Mouse (Mus musculus) heart, postnatal 4 days (tissue): ENCODE data around the gene Mfap5. TPM values are rescaled to one million over a fixed set of nuclear protein-coding genes. Genes with fewer than 3 reads are reported as not detected.
"Not testable (repeated sequence)": the region's sequence is repeated elsewhere in the genome, so short reads cannot be mapped to it uniquely, and the experiment has no call there.

Source experiments
- DNase-seq: peaks from one replicate; pipeline ENCODE4 v3.0.0; 2021
- total RNA-seq, 2 experiments: library from RNA; stranded (reverse); gene quantifications; 2 replicates each; pipeline ENCODE4 v1.2.3; 2021

Gene Mfap5
- total RNA-seq, 2 experiments from 2014 or later: 54.8 to 64.5 TPM

GRCm38 (mm10) chr6:122565070-122565784 is 59.6 kb downstream of the Mfap5 start:
- DNase-seq: no peak

- no peak for DNase-seq
Measured at GRCm38 (mm10) chr6:122569113-122569512, 63.5 kb downstream of the Mfap5 start.

- no peak for DNase-seq
Measured at GRCm38 (mm10) chr6:122569762-122570161, 64.1 kb downstream of the Mfap5 start.

GRCm38 (mm10) chr6:122570695-122571616 is 65.3 kb downstream of the Mfap5 start:
- DNase-seq: no peak

- no peak for DNase-seq
Measured at GRCm38 (mm10) chr6:122571617-122571959, 65.9 kb downstream of the Mfap5 start.

GRCm38 (mm10) chr6:122575037-122575436 is 69.4 kb downstream of the Mfap5 start:
- DNase-seq: not testable (repeated sequence)

GRCm38 (mm10) chr6:122577030-122577429 is 71.4 kb downstream of the Mfap5 start:
- DNase-seq: no peak

Other genes with a start within 250 kb of the Mfap5 start
- gene Klrg1, start 223.0 kb upstream of the Mfap5 start, total RNA-seq: not detected
- gene M6pr, start 197.1 kb upstream of the Mfap5 start, total RNA-seq: 10 to 100 TPM; 53.4 to 54.6 TPM
- gene Phc1, start 165.3 kb upstream of the Mfap5 start, total RNA-seq: 10 to 100 TPM; 32.6 to 36.5 TPM
- gene Rimklb, start 7.1 kb upstream of the Mfap5 start, total RNA-seq: 1 to 10 TPM in 1 of 2 experiments, under 1 TPM in 1; 0.38 to 1.6 TPM
- not detected for gene Aicda, start 48.0 kb downstream of the Mfap5 start, total RNA-seq
- 1 to 10 TPM; 4.0 to 7.4 TPM for gene Apobec1, start 96.6 kb downstream of the Mfap5 start, total RNA-seq
- gene Gdf3, start 104.2 kb downstream of the Mfap5 start, total RNA-seq: not detected
- gene Dppa3, start 120.6 kb downstream of the Mfap5 start, total RNA-seq: not detected
- gene Nanog, start 201.6 kb downstream of the Mfap5 start, total RNA-seq: under 1 TPM; 0.38 to 0.41 TPM